Mouse (Mus musculus): ENCODE results near the gene Mrps25. TPM values are rescaled to one million over a fixed set of nuclear protein-coding genes. Genes with fewer than 3 reads are reported as not detected.

Gene Mrps25
- polyA plus RNA-seq (2011; ENCODE audit: insufficient read depth, insufficient read length, low replicate concordance, missing spikeins): 42.3 and 63.3 TPM in 2 replicates

DNA sequence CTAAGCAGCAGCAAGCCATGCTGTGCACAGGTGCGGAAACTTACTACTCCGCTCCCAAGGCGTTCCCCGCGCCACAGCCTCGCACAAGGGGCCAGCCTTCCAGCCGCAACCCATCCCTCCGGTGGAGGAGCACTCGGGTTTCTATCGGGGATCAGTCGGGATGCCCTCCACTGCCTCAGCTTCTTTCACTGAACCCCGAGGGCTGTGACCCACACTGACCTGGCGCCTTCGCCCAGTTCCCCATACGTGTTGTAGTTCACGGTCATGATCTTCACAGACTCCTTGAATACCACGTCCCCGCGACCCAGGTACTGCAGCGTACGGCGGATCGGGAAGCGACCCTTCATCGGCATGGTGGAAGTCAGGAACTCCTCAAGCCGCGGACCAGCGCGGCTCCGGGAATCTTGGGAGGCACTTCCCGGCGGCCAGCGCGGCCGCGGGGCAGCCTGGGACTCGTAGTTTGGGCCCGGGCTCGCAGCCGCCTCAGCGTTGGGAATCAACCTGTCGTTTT is at the start of gene Mrps25:
Gene Mrps25, minus strand, starts transcription at position 413 of the 511 bp plus-strand sequence.
- Histone ChIP-seq H3K4me1 (ENCODE audit: control insufficient read depth, insufficient read depth, low read length) (peaks cover 2% of the 10 kb centered on the region), H3K4me3 (replicated peaks; ENCODE audit: control insufficient read depth, low read depth, low read length) (peak within 1 kb of the TSS; percentile 100), H3K27ac (ENCODE audit: control insufficient read depth, insufficient read depth, low read depth, low read length, poor library complexity) (peak within 1 kb of the TSS; percentile 14; the same call in 1 of the 2 replicates)

DNA sequence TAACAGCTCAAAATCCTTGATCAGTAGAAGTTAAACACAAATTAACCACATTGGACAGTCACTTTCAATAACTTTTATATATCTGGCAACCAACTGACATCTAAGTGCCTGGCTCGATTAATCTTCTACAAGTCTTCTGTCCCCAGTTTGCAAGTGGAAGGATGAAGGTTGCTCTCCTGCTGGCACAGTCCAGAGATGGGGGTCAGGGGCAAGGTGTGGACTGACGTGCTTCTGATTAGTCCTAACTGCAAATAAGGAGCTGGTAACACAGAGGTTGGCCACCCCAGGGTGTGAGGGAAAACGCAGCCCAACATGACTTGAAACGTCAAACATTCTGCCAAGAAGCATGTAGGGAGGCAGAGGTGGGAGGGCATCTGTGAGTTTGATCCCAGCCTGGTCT is 47.9 kb upstream of the Mrps25 start:
- TF ChIP-seq CTCF (IDR thresholded peaks at IDR 0.05; ENCODE audit: control insufficient read depth, insufficient read depth, low read length) (no peak), POLR2A (IDR thresholded peaks at IDR 0.05; ENCODE audit: borderline replicate concordance, control insufficient read depth, low read depth, low read length) (no peak)
- Histone ChIP-seq H3K4me1 (ENCODE audit: control insufficient read depth, insufficient read depth, low read length) (no peaks in the 10 kb centered on the region), H3K27ac (ENCODE audit: control insufficient read depth, insufficient read depth, low read depth, low read length, poor library complexity) (no peak overlapping the region), H3K4me3 (replicated peaks; ENCODE audit: control insufficient read depth, low read depth, low read length) (no peak overlapping the region)
- WGBS: 64% methylated on average over 4 of the region's 4 CpGs

More for the DNA sequence above, at the start of gene Mrps25:
- TF ChIP-seq CTCF (IDR thresholded peaks at IDR 0.05; ENCODE audit: control insufficient read depth, insufficient read depth, low read length) (no peak), POLR2A (IDR thresholded peaks at IDR 0.05; ENCODE audit: borderline replicate concordance, control insufficient read depth, low read depth, low read length) (peak; percentile 69; the same call in 1 of the 2 replicates)
- WGBS: under 1% methylated on average over 42 of the region's 42 CpGs

DNA sequence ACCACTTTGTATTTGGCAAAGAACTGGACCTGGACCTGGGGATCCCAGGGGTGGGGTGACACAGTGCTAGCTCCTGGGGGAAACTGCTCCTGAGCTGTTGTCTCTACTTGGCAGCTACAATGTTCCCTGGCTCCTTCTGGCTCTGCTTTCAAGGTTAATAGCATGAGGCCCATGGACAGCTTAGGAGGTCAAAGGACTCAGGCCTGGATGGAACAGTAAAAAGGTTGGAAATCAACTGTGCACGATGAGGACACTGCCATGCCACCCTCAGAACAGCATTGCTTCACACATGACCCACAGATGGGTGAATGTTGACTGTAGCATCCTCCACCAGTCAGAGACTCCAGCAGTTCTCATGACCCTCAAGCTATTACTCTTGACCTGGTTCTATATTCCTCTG is 47.5 kb upstream of the Mrps25 start:
- H3K27ac ChIP-seq (ENCODE audit: control insufficient read depth, insufficient read depth, low read depth, low read length, poor library complexity): no peak overlapping the region
- WGBS: 57% methylated on average over 1 of the region's 1 CpGs
- TF ChIP-seq POLR2A (IDR thresholded peaks at IDR 0.05; ENCODE audit: borderline replicate concordance, control insufficient read depth, low read depth, low read length) (no peak), CTCF (IDR thresholded peaks at IDR 0.05; ENCODE audit: control insufficient read depth, insufficient read depth, low read length) (no peak)
- no peaks in the 10 kb centered on the region for H3K4me1 ChIP-seq (ENCODE audit: control insufficient read depth, insufficient read depth, low read length)
- no peak overlapping the region for H3K4me3 ChIP-seq (replicated peaks; ENCODE audit: control insufficient read depth, low read depth, low read length)

DNA sequence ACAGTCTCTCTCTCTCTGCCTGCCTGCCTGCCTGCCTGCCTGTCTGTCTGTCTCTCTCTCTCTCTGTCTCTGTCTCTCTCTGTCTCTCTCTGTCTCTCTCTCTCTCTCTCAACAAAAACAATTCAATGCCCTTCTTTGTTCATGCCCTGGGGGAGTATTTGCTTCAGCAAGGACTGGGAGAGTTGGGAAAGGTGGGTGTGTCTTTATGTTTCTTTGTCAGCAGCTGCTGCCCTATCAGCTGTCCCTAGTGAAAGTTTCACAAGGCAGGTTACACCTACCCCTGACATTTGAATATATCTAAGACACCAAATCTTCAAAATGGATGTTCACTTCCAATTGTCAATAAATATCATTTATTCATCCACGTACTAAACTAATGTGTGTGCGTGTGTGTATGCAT is 45.8 kb upstream of the Mrps25 start:
- 73% methylated on average over 2 of the region's 2 CpGs for WGBS
- Histone ChIP-seq H3K4me1 (ENCODE audit: control insufficient read depth, insufficient read depth, low read length) (no peaks in the 10 kb centered on the region), H3K27ac (ENCODE audit: control insufficient read depth, insufficient read depth, low read depth, low read length, poor library complexity) (no peak overlapping the region), H3K4me3 (replicated peaks; ENCODE audit: control insufficient read depth, low read depth, low read length) (no peak overlapping the region)
- TF ChIP-seq POLR2A (IDR thresholded peaks at IDR 0.05; ENCODE audit: borderline replicate concordance, control insufficient read depth, low read depth, low read length) (no peak), CTCF (IDR thresholded peaks at IDR 0.05; ENCODE audit: control insufficient read depth, insufficient read depth, low read length) (no peak)

DNA sequence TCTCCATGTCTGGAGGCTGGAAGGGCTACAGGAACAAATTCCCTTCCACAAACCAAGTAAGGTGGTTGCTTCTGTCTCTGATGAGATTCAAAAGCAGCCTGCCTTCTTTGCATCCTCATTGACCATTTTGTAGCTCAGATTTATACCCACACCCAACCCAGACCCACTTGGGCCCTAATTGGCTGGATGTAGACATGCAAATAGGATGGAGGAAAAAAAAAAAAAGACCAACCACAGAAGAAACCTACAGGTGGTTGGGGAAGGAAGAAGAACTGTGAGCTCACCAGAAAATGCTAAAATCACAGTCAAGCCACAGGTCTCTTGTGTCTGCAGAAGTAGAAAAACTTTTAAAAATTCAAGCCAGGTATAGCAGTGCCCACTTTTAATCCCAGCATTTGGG is 45.3 kb upstream of the Mrps25 start:
- H3K4me3 ChIP-seq (replicated peaks; ENCODE audit: control insufficient read depth, low read depth, low read length): no peak overlapping the region
- TF ChIP-seq CTCF (IDR thresholded peaks at IDR 0.05; ENCODE audit: control insufficient read depth, insufficient read depth, low read length): no peak
- no peak for TF ChIP-seq POLR2A (IDR thresholded peaks at IDR 0.05; ENCODE audit: borderline replicate concordance, control insufficient read depth, low read depth, low read length)
- H3K27ac ChIP-seq (ENCODE audit: control insufficient read depth, insufficient read depth, low read depth, low read length, poor library complexity): no peak overlapping the region
- H3K4me1 ChIP-seq (ENCODE audit: control insufficient read depth, insufficient read depth, low read length): no peaks in the 10 kb centered on the region

DNA sequence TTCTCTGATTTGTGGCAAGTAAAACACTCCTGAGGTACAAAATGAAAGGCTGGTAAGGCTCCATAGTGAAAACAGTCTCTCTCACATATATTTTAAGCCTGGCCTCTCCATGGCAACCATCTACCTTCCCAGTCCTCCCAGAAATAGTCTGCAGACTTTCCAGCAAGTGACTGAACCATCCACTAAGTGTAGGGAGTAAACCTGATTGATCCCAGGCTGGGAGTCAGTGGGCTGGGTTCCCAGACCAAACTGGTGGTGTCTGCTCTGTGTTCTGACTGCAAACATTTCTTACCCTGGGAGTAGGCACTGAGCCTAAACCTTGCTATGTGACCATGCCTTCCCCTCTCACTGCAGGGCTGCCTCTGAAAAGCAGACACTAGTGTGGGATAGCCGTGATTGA is 41.1 kb upstream of the Mrps25 start:
- Histone ChIP-seq H3K4me3 (replicated peaks; ENCODE audit: control insufficient read depth, low read depth, low read length) (no peak overlapping the region), H3K27ac (ENCODE audit: control insufficient read depth, insufficient read depth, low read depth, low read length, poor library complexity) (no peak overlapping the region), H3K4me1 (ENCODE audit: control insufficient read depth, insufficient read depth, low read length) (no peaks in the 10 kb centered on the region)
- no peak for TF ChIP-seq CTCF (IDR thresholded peaks at IDR 0.05; ENCODE audit: control insufficient read depth, insufficient read depth, low read length)
- no peak for TF ChIP-seq POLR2A (IDR thresholded peaks at IDR 0.05; ENCODE audit: borderline replicate concordance, control insufficient read depth, low read depth, low read length)
- 83% methylated on average over 1 of the region's 1 CpGs for WGBS

DNA sequence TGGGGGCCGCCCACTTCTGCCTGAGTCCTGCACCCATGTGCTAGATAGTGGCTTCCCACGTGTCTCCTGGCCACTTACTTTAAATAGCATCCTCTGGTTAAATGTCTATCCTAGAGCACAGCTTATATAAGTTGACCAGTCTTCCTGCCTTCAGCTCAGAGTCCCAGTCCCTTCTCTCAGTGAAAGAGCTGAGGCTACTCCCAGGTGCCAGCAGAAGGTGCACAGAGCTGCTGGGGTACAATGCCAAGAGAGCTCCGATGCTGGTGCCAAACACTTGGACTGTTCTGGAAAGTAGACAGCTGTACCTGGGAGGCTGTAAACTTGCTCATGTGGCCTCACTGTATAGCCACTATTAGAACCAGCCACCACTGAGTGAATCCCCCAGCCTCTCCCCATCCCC is 38.2 kb upstream of the Mrps25 start:
- Histone ChIP-seq H3K27ac (ENCODE audit: control insufficient read depth, insufficient read depth, low read depth, low read length, poor library complexity) (no peak overlapping the region), H3K4me1 (ENCODE audit: control insufficient read depth, insufficient read depth, low read length) (no peaks in the 10 kb centered on the region), H3K4me3 (replicated peaks; ENCODE audit: control insufficient read depth, low read depth, low read length) (no peak overlapping the region)
- 74% methylated on average over 3 of the region's 3 CpGs for WGBS
- TF ChIP-seq POLR2A (IDR thresholded peaks at IDR 0.05; ENCODE audit: borderline replicate concordance, control insufficient read depth, low read depth, low read length) (no peak), CTCF (IDR thresholded peaks at IDR 0.05; ENCODE audit: control insufficient read depth, insufficient read depth, low read length) (no peak)

DNA sequence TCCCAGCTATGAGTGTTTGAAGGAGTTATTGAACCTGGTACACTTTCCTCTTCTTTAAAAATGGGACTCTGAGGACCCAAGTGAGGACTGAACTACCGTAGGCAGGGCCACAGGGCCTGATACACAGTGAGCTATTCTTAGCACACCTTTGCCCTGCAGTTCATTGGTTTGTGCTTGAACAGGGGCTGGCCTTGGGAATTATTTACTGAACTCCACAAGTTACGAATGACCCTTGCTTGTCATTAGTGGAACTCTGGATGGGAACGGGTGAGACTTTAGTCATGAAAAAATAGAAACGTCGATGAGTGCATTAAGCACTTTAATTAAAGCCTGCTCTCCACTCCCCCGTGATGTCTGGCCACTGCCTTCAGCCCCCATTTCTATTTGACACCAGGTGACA is 37.8 kb upstream of the Mrps25 start:
- H3K27ac ChIP-seq (ENCODE audit: control insufficient read depth, insufficient read depth, low read depth, low read length, poor library complexity): no peak overlapping the region
- 79% methylated on average over 6 of the region's 6 CpGs for WGBS
- H3K4me1 ChIP-seq (ENCODE audit: control insufficient read depth, insufficient read depth, low read length): no peaks in the 10 kb centered on the region
- no peak for TF ChIP-seq CTCF (IDR thresholded peaks at IDR 0.05; ENCODE audit: control insufficient read depth, insufficient read depth, low read length)
- no peak for TF ChIP-seq POLR2A (IDR thresholded peaks at IDR 0.05; ENCODE audit: borderline replicate concordance, control insufficient read depth, low read depth, low read length)
- no peak overlapping the region for H3K4me3 ChIP-seq (replicated peaks; ENCODE audit: control insufficient read depth, low read depth, low read length)

DNA sequence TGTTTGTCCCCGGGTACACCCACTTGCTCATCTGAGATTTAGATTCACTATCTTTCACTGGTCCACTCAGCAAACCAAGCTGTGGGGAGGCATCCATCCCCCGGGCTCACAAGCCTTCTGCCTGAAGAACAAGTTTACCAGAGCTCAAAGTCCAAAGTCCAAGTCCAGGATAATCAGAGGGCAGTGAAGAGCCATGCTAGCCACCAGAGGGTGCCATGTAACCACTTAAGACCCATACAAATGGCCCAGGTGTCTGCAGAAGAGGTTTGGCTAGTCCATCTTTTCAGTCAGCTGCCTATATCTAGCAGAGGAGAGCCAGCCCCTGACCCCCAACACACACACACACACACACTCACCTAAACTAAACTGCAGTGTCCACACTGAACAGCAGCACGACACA is 35.6 kb upstream of the Mrps25 start:
- Histone ChIP-seq H3K4me1 (ENCODE audit: control insufficient read depth, insufficient read depth, low read length) (no peaks in the 10 kb centered on the region; the same call in 1 of the 2 replicates), H3K4me3 (replicated peaks; ENCODE audit: control insufficient read depth, low read depth, low read length) (no peak overlapping the region), H3K27ac (ENCODE audit: control insufficient read depth, insufficient read depth, low read depth, low read length, poor library complexity) (no peak overlapping the region)
- WGBS: 53% methylated on average over 3 of the region's 3 CpGs
- no peak for TF ChIP-seq POLR2A (IDR thresholded peaks at IDR 0.05; ENCODE audit: borderline replicate concordance, control insufficient read depth, low read depth, low read length)
- peak; percentile 24; the same call in 1 of the 2 replicates for TF ChIP-seq CTCF (IDR thresholded peaks at IDR 0.05; ENCODE audit: control insufficient read depth, insufficient read depth, low read length)

Measured in bone marrow, adult 2 months (tissue).